Mouse (Mus musculus) fibroblast of lung, adult 2 months (primary cell): Measurements from ENCODE around the gene Tmem216.
A peak's percentile ranks its signal among the peaks of the same experiment; 100 is the strongest.
"Not testable (repeated sequence)": the region's sequence is repeated elsewhere in the genome, so short reads cannot be mapped to it uniquely, and the experiment has no call there.

Experiments
- DNase-seq: peaks from one replicate; pipeline ENCODE4 v3.0.0-alpha.2; 2011; ENCODE audit warnings: low read depth

Gene Tmem216

GRCm38 (mm10) chr19:10565217-10565616 is 9.2 kb upstream of the Tmem216 start:
- no peak for DNase-seq

- no peak for DNase-seq
Observed at GRCm38 (mm10) chr19:10564278-10564677, 8.2 kb upstream of the Tmem216 start.

GRCm38 (mm10) chr19:10562351-10562750 is 6.3 kb upstream of the Tmem216 start:
- no peak for DNase-seq

GRCm38 (mm10) chr19:10561558-10562314 is 5.7 kb upstream of the Tmem216 start:
- DNase-seq: no peak

- no peak for DNase-seq
Observed at GRCm38 (mm10) chr19:10560108-10560507, 4.1 kb upstream of the Tmem216 start.

- DNase-seq: not testable (repeated sequence)
Observed at GRCm38 (mm10) chr19:10557837-10558375, 1.9 kb upstream of the Tmem216 start.

- no peak for DNase-seq
Observed at GRCm38 (mm10) chr19:10557430-10557829, 1.4 kb upstream of the Tmem216 start.

- no peak for DNase-seq
Observed at GRCm38 (mm10) chr19:10557001-10557400, 963 bp upstream of the Tmem216 start.

GRCm38 (mm10) chr19:10539454-10539853 is 16.6 kb downstream of the Tmem216 start:
- no peak for DNase-seq

GRCm38 (mm10) chr19:10530082-10530481 is 26.0 kb downstream of the Tmem216 start:
- no peak for DNase-seq

GRCm38 (mm10) chr19:10525910-10526309 is 30.1 kb downstream of the Tmem216 start, which contains the start of gene Sdhaf2:
Sdhaf2 (minus strand) TSS chr19:10526142.
- DNase-seq: peak; percentile 12

GRCm38 (mm10) chr19:10525106-10525901 is 30.7 kb downstream of the Tmem216 start, which contains the start of gene Cpsf7:
Cpsf7 (plus strand) TSS chr19:10525266.
- peak; percentile 54 for DNase-seq

GRCm38 (mm10) chr19:10524784-10525105 is 31.3 kb downstream of the Tmem216 start:
- no peak for DNase-seq

- DNase-seq: no peak
Observed at GRCm38 (mm10) chr19:10523483-10524080, 32.5 kb downstream of the Tmem216 start.

GRCm38 (mm10) chr19:10521926-10522325 is 34.1 kb downstream of the Tmem216 start:
- no peak for DNase-seq

- no peak for DNase-seq
Observed at GRCm38 (mm10) chr19:10520355-10520754, 35.7 kb downstream of the Tmem216 start.

GRCm38 (mm10) chr19:10510759-10511330 is 45.2 kb downstream of the Tmem216 start:
- DNase-seq: peak; percentile 54

GRCm38 (mm10) chr19:10502571-10502970 is 53.5 kb downstream of the Tmem216 start:
- no peak for DNase-seq

- no peak for DNase-seq
Observed at GRCm38 (mm10) chr19:10500581-10500980, 55.5 kb downstream of the Tmem216 start.

- DNase-seq: peak; percentile 61
Observed at GRCm38 (mm10) chr19:10497512-10498160, 58.4 kb downstream of the Tmem216 start.

- DNase-seq: no peak
Observed at GRCm38 (mm10) chr19:10496976-10497375, 59.1 kb downstream of the Tmem216 start.

- no peak for DNase-seq
Observed at GRCm38 (mm10) chr19:10495670-10496069, 60.4 kb downstream of the Tmem216 start.
